Mouse (Mus musculus) limb, embryonic 12.5 days (tissue): ENCODE results near the gene Radil. TPM values are rescaled to one million over a fixed set of nuclear protein-coding genes. Genes with fewer than 3 reads are reported as not detected.

Experiments used
- ATAC-seq: fragments of 200-750 bp; cut with Nextera tagmentation; 2 replicates; pipeline ENCODE4 v1.8.0; 2017; ENCODE audit warnings: low read depth, moderate TSS enrichment; ENCODE audit not compliant: insufficient number of reproducible peaks, insufficient read depth, low FRiP score, low TSS enrichment
- H3K27ac ChIP-seq: fragments of 300-500 bp; sonication (generic); 2 replicates; pipeline ENCODE4 v1.5.1; 2016; ENCODE audit warnings: mild to moderate bottlenecking, moderate library complexity
- H3K27me3 ChIP-seq: fragments of 300-500 bp; sonication (generic); 2 replicates; pipeline ENCODE4 v1.6.1; 2016; ENCODE audit warnings: mild to moderate bottlenecking, moderate library complexity
- H3K36me3 ChIP-seq: fragments of 300-500 bp; sonication (generic); 2 replicates; pipeline ENCODE4 v1.6.1; 2016; ENCODE audit warnings: mild to moderate bottlenecking, moderate library complexity
- H3K4me1 ChIP-seq: fragments of 300-500 bp; sonication (generic); replicated peaks from 2 replicates; pipeline ENCODE4 v1.6.1; 2016
- H3K4me2 ChIP-seq: fragments of 300-500 bp; sonication (generic); 2 replicates; pipeline ENCODE4 v1.6.1; 2016; ENCODE audit warnings: mild to moderate bottlenecking, moderate library complexity
- H3K4me3 ChIP-seq: fragments of 300-500 bp; sonication (generic); replicated peaks from 2 replicates; pipeline ENCODE4 v1.5.1; 2016; ENCODE audit warnings: mild to moderate bottlenecking
- H3K9ac ChIP-seq: fragments of 300-500 bp; sonication (generic); replicated peaks from 2 replicates; pipeline ENCODE4 v1.6.1; 2016; ENCODE audit warnings: mild to moderate bottlenecking, moderate library complexity
- H3K9me3 ChIP-seq: fragments of 300-500 bp; sonication (generic); 2 replicates; pipeline ENCODE4 v1.6.1; 2016; ENCODE audit warnings: mild to moderate bottlenecking, moderate library complexity
- WGBS: fragments of 180-500 bp; shearing (Covaris S2); methylation state at CpG from one replicate; pipeline ENCODE4 v1.1.7; 2016; 5-methylcytosine and 5-hydroxymethylcytosine counted together
- polyA plus RNA-seq: library from polyadenylated mRNA; unstranded; fragments of >200 nt; fragmentation: Nextera tagmentation; extraction: Ambion mirVana; gene quantifications from 2 replicates; pipeline ENCODE4 v1.2.1, GENCODE M21; 2016

The Radil gene
- polyA plus RNA-seq, 1 experiment from 2014 or later: 2.8 TPM

GRCm38 (mm10) chr5:142458791-142459557 lies 91.9 kb downstream of the Radil start:
- Histone ChIP-seq H3K4me2 (no peak overlapping the region), H3K9ac (no peak overlapping the region), H3K4me1 (peaks cover 2% of the 10 kb centered on the region; the same call in 1 of the 2 replicates), H3K27ac (no peak overlapping the region), H3K4me3 (no peak overlapping the region), H3K36me3 (peaks cover 72% of the 10 kb centered on the region), H3K27me3 (no peaks in the 10 kb centered on the region), H3K9me3 (no peaks in the 10 kb centered on the region)
- ATAC-seq: no peak
- 90% methylated on average over 17 of the region's 17 CpGs for WGBS

GRCm38 (mm10) chr5:142457345-142457744 lies 93.6 kb downstream of the Radil start:
- no peak overlapping the region for H3K4me2 ChIP-seq
- 57% methylated on average over 10 of the region's 10 CpGs for WGBS
- H3K9ac ChIP-seq: no peak overlapping the region
- H3K9me3 ChIP-seq: no peaks in the 10 kb centered on the region
- no peaks in the 10 kb centered on the region for H3K4me1 ChIP-seq
- peaks cover 89% of the 10 kb centered on the region for H3K36me3 ChIP-seq
- H3K27ac ChIP-seq: no peak overlapping the region
- H3K4me3 ChIP-seq: no peak overlapping the region
- H3K27me3 ChIP-seq: no peaks in the 10 kb centered on the region
- no peak for ATAC-seq

- H3K4me2 ChIP-seq: no peak overlapping the region
- WGBS: 58% methylated on average over 15 of the region's 15 CpGs
- no peak overlapping the region for H3K27ac ChIP-seq
- no peak for ATAC-seq
- no peak overlapping the region for H3K4me3 ChIP-seq
- H3K9ac ChIP-seq: no peak overlapping the region
- H3K9me3 ChIP-seq: no peaks in the 10 kb centered on the region
- no peaks in the 10 kb centered on the region for H3K4me1 ChIP-seq
- H3K27me3 ChIP-seq: no peaks in the 10 kb centered on the region
- peaks cover 94% of the 10 kb centered on the region for H3K36me3 ChIP-seq
These were observed 94.6 kb downstream of the Radil start for GRCm38 (mm10) chr5:142456318-142456717.

DNA sequence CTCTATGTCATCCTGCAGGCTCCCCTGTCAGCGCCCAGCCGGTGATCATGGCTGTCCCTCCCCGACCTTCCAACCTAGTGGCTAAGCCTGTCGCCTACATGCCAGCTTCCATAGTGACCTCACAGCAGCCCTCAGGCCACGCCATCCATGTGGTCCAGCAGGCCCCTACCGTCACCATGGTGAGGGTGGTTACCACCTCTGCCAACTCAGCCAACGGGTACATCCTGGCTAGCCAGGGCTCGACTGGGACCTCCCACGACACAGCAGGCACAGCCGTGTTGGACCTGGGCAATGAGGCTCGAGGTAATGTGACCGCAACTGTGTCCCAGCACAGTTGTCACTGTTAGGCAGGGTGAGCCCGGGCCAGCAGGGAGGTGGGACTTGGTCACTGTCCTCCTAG lies 97.2 kb downstream of the Radil start:
- Histone ChIP-seq H3K4me1 (no peaks in the 10 kb centered on the region), H3K4me2 (no peak overlapping the region), H3K27ac (no peak overlapping the region), H3K4me3 (no peak overlapping the region), H3K36me3 (peaks cover 98% of the 10 kb centered on the region), H3K27me3 (no peaks in the 10 kb centered on the region), H3K9ac (no peak overlapping the region), H3K9me3 (no peaks in the 10 kb centered on the region)
- WGBS: 94% methylated on average over 13 of the region's 13 CpGs
- no peak for ATAC-seq

- no peak overlapping the region for H3K4me2 ChIP-seq
- no peaks in the 10 kb centered on the region for H3K27me3 ChIP-seq
- no peaks in the 10 kb centered on the region for H3K9me3 ChIP-seq
- WGBS: 18% methylated on average over 1 of the region's 1 CpGs
- H3K27ac ChIP-seq: no peak overlapping the region
- H3K9ac ChIP-seq: no peak overlapping the region
- H3K4me1 ChIP-seq: peaks cover 10% of the 10 kb centered on the region
- no peak for ATAC-seq
- no peak overlapping the region for H3K4me3 ChIP-seq
- peaks cover 79% of the 10 kb centered on the region for H3K36me3 ChIP-seq
These were observed 99.1 kb downstream of the Radil start for GRCm38 (mm10) chr5:142451759-142452158.

GRCm38 (mm10) chr5:142450846-142451245 lies 100.1 kb downstream of the Radil start:
- WGBS: 96% methylated on average over 9 of the region's 9 CpGs
- Histone ChIP-seq H3K4me2 (no peak overlapping the region), H3K36me3 (peaks cover 70% of the 10 kb centered on the region), H3K9me3 (no peaks in the 10 kb centered on the region), H3K4me1 (peaks cover 12% of the 10 kb centered on the region), H3K27me3 (no peaks in the 10 kb centered on the region), H3K27ac (no peak overlapping the region), H3K4me3 (no peak overlapping the region), H3K9ac (no peak overlapping the region)
- ATAC-seq: no peak

DNA sequence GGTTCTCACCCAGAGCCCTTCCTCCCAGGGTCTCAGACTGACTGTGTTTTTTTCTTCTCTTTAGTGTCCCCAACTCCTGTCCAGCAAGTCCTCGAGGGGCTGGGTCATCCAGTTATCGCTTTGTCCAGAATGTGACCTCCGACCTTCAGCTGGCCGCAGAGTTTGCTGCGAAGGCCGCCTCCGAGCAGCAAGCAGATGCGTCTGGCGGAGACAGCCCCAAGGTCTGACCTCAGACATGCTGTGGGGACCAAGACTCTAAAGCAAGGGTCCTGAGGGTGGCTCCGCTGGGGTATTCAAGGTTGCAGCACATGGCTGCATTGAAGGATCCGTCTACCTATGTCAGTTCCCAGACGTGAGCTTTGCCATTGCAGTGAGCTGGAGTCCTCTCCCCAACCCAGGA lies 102.3 kb downstream of the Radil start:
- Histone ChIP-seq H3K4me1 (peaks cover 27% of the 10 kb centered on the region), H3K36me3 (peaks cover 48% of the 10 kb centered on the region), H3K27me3 (no peaks in the 10 kb centered on the region), H3K9me3 (no peaks in the 10 kb centered on the region), H3K4me2 (no peak overlapping the region), H3K27ac (no peak overlapping the region), H3K4me3 (no peak overlapping the region), H3K9ac (no peak overlapping the region)
- WGBS: 58% methylated on average over 12 of the region's 12 CpGs
- ATAC-seq: no peak

DNA sequence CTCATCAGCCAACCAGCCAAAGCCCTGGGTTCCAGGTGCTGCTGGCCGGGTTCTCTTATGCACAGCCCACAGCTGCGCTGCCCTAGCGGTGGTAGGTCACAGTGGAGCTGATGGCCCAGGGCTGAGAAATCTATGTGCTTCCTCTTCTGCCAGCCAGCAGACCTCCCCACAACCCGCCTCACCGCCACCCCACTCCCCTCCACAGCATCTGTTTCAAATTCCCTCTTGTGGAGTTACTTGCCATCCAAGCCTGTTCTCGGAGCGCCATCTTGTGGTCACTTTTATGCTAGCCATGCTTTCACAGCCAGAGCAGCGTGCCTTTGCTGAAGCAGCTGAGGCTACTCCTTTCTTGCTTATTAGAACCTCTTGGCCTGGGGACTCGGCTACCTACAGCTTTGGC lies 102.8 kb downstream of the Radil start:
- 0 out of 2 replicates have a peak overlapping the region, but pooled peaks have one; percentile 42 for H3K9ac ChIP-seq
- peak; percentile 75 for ATAC-seq
- no peaks in the 10 kb centered on the region for H3K9me3 ChIP-seq
- peaks cover 42% of the 10 kb centered on the region for H3K36me3 ChIP-seq
- H3K4me1 ChIP-seq: peaks cover 27% of the 10 kb centered on the region
- WGBS: 3% methylated on average over 9 of the region's 9 CpGs
- no peaks in the 10 kb centered on the region for H3K27me3 ChIP-seq
- no peak overlapping the region for H3K4me3 ChIP-seq
- H3K4me2 ChIP-seq: peak overlapping the region; percentile 6; the same call in 1 of the 2 replicates
- H3K27ac ChIP-seq: peak overlapping the region; percentile 75

DNA sequence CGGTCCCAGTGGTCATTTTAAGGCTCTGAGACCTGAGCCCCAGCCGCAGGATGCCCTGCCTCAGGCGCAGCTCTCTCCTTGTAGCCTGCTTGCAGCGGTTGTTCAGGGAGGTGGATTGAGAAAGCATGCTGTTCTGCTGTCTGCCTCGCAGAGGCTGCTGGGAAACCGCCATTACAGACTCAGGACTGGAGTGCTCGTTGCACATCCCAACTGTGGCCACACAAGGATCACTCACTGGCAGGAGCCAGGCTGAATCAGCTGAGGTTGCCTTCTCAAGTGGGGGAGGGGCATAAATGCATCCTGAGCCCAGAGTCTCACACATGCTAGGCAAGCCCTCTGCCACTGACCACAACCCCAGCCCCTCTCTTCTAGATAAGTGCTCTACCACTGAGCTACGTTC lies 105.2 kb downstream of the Radil start:
- H3K4me3 ChIP-seq: no peak overlapping the region
- no peak overlapping the region for H3K4me2 ChIP-seq
- H3K36me3 ChIP-seq: peaks cover 21% of the 10 kb centered on the region
- 0 out of 2 replicates have a peak overlapping the region, but pooled peaks have one; percentile 34 for H3K9ac ChIP-seq
- no peak for ATAC-seq
- H3K27ac ChIP-seq: peak overlapping the region; percentile 64
- H3K27me3 ChIP-seq: no peaks in the 10 kb centered on the region
- H3K4me1 ChIP-seq: peaks cover 44% of the 10 kb centered on the region
- no peaks in the 10 kb centered on the region for H3K9me3 ChIP-seq
- WGBS: 54% methylated on average over 8 of the region's 8 CpGs

- WGBS: 60% methylated on average over 11 of the region's 11 CpGs
- Histone ChIP-seq H3K36me3 (peaks cover 13% of the 10 kb centered on the region), H3K27ac (peak overlapping the region; percentile 64), H3K4me2 (no peak overlapping the region), H3K9me3 (no peaks in the 10 kb centered on the region), H3K4me3 (no peak overlapping the region), H3K4me1 (peaks cover 48% of the 10 kb centered on the region), H3K27me3 (no peaks in the 10 kb centered on the region), H3K9ac (no peak overlapping the region)
- no peak for ATAC-seq
These were observed 105.9 kb downstream of the Radil start for GRCm38 (mm10) chr5:142444791-142445531.

- H3K27ac ChIP-seq: no peak overlapping the region
- H3K36me3 ChIP-seq: peaks cover 4% of the 10 kb centered on the region; the same call in 1 of the 2 replicates
- ATAC-seq: no peak
- no peak overlapping the region for H3K4me3 ChIP-seq
- no peaks in the 10 kb centered on the region for H3K9me3 ChIP-seq
- no peak overlapping the region for H3K9ac ChIP-seq
- H3K4me1 ChIP-seq: peaks cover 56% of the 10 kb centered on the region
- 72% methylated on average over 14 of the region's 14 CpGs for WGBS
- no peak overlapping the region for H3K4me2 ChIP-seq
- no peaks in the 10 kb centered on the region for H3K27me3 ChIP-seq
These were observed 106.9 kb downstream of the Radil start for GRCm38 (mm10) chr5:142443994-142444393.
